Mouse (Mus musculus) intestine, postnatal 0 days (tissue): ENCODE results near the gene Fam162a. TPM values are rescaled to one million over a fixed set of nuclear protein-coding genes. Genes with fewer than 3 reads are reported as not detected.
"Not testable (repeated sequence)": the region's sequence is repeated elsewhere in the genome, so short reads cannot be mapped to it uniquely, and the experiment has no call there.

ENCODE experiments used
- ATAC-seq: fragments of 200-750 bp; cut with Nextera tagmentation; 2 replicates; pipeline ENCODE4 v1.8.0; 2017; ENCODE audit warnings: mild to moderate bottlenecking, moderate TSS enrichment, moderate library complexity
- H3K27ac ChIP-seq: fragments of 300-500 bp; sonication (generic); 2 replicates; pipeline ENCODE4 v1.5.1; 2014; ENCODE audit warnings: mild to moderate bottlenecking, low read depth, low read length, moderate library complexity
- H3K27me3 ChIP-seq: fragments of 300-500 bp; sonication (generic); replicated peaks from 2 replicates; pipeline ENCODE4 v1.6.1; 2014; ENCODE audit warnings: low read length, mixed read lengths; ENCODE audit not compliant: control insufficient read depth, insufficient read depth
- H3K36me3 ChIP-seq: fragments of 300-500 bp; sonication (generic); 2 replicates; pipeline ENCODE4 v1.6.1; 2014; ENCODE audit warnings: mild to moderate bottlenecking, moderate library complexity; ENCODE audit not compliant: control insufficient read depth, insufficient read depth
- H3K4me1 ChIP-seq: fragments of 300-500 bp; sonication (generic); replicated peaks from 2 replicates; pipeline ENCODE4 v1.6.1; 2014; ENCODE audit warnings: antibody characterized with exemption, low read length, mixed read lengths; ENCODE audit not compliant: control insufficient read depth, insufficient read depth
- H3K4me2 ChIP-seq: fragments of 300-500 bp; sonication (generic); replicated peaks from 2 replicates; pipeline ENCODE4 v1.6.1; 2014; ENCODE audit warnings: low read depth, mild to moderate bottlenecking, moderate library complexity
- H3K4me3 ChIP-seq: fragments of 300-500 bp; sonication (generic); 2 replicates; pipeline ENCODE4 v1.5.1; 2014; ENCODE audit warnings: low read depth, low read length
- H3K9ac ChIP-seq: fragments of 300-500 bp; sonication (generic); 2 replicates; pipeline ENCODE4 v1.6.1; 2014; ENCODE audit warnings: mild to moderate bottlenecking, low read depth, low read length
- H3K9me3 ChIP-seq: fragments of 300-500 bp; sonication (generic); 2 replicates; pipeline ENCODE4 v1.6.1; 2016; ENCODE audit warnings: mixed run types; ENCODE audit not compliant: control insufficient read depth
- CTCF ChIP-seq: sonication (generic); IDR thresholded peaks from 2 replicates; pipeline ENCODE4 v1.5.1; 2016; ENCODE audit warnings: low read depth, mild to moderate bottlenecking, control low read depth, antibody characterized with exemption, moderate library complexity
- WGBS: fragments of 180-500 bp; shearing (Covaris S2); extraction: QIAGEN DNeasy Blood & Tissue Kit; methylation state at CpG from one replicate; pipeline ENCODE4 v1.1.7; 2014; 5-methylcytosine and 5-hydroxymethylcytosine counted together
- polyA plus RNA-seq: library from polyadenylated mRNA; unstranded; fragments of >200 nt; fragmentation: Nextera tagmentation; extraction: Ambion mirVana; gene quantifications from 2 replicates; pipeline ENCODE4 v1.2.1, GENCODE M21; 2015

The Fam162a gene
- polyA plus RNA-seq, result 445 and 480 TPM in 2 replicates

DNA sequence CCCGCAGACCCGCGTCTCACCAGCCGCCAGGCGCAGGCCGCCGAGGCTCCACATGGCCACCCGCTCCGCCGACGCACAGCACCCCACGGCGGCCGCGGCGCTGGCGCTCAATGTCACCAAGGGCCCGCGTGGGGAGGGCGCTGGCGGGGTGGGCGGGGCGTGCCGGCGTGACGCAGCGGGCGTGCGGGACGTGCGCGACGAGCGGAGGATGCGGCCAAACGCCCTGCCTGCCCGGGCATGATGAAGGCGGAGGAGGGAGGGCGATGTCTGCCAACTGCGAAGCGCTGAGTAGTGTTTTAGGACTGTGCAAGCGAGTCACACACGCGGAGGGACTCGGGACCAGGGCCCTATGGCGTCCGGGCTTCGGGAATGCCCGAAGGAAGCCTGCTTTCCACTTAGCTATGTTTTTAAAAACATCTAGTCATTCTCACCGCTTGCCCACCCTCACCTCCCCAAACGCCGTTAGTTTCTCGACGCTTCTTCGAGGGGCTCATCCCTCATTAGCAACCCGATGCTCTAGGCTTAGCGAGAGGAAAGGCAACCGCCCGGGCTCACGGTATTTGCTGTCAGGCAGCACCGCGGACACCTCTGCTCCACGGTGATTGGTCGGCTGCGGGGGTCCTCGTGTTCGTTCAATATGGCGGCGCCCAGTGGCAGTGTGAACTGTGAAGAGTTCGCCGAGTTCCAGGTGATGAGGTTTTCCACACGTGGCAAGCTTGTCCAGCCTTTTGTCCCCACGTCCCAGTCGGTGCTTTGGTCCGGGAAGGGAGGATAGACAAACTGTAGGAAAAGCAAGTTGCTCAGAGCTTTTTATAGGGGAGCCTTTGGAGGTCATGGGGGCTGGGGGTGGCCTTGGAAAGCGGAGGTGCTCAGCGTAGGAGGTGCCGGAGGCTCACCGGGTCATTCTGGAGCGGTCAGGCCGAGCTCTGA, at the start of gene Fam162a, which contains the start of gene Ccdc58:
TSS of gene Fam162a (minus strand) at position 145 of the 930 bp plus-strand sequence.
TSS of gene Ccdc58 (plus strand) at position 236 of the 930 bp plus-strand sequence.
- peak within 1 kb of the TSS; percentile 76 for H3K9ac ChIP-seq
- H3K9me3 ChIP-seq, result no peaks in the 10 kb centered on the region
- H3K27ac ChIP-seq, result peak within 1 kb of the TSS; percentile 96
- peak within 1 kb of the TSS; percentile 89 for H3K4me3 ChIP-seq
- 0 out of 2 replicates have a peak, but pooled peaks cover 6% of the 10 kb centered on the region for H3K4me1 ChIP-seq
- peak; percentile 85 for ATAC-seq
- TF ChIP-seq CTCF, result peak; percentile 36
- no peaks in the 10 kb centered on the region for H3K36me3 ChIP-seq
- H3K27me3 ChIP-seq, result no peaks in the 10 kb centered on the region
- H3K4me2 ChIP-seq, result peak within 1 kb of the TSS; percentile 74
- under 1% methylated on average over 69 of the region's 81 CpGs for WGBS

- H3K9me3 ChIP-seq, H3K9ac ChIP-seq, H3K4me2 ChIP-seq, H3K27me3 ChIP-seq, H3K27ac ChIP-seq, H3K4me3 ChIP-seq, H3K36me3 ChIP-seq, H3K4me1 ChIP-seq, ATAC-seq: not testable (repeated sequence)
- WGBS, result 91% methylated on average over 6 of the region's 6 CpGs
Measured at GRCm38 (mm10) chr16:36115751-36116150, 44.4 kb upstream of the Fam162a start.

- H3K36me3 ChIP-seq, ATAC-seq, H3K27ac ChIP-seq, H3K9ac ChIP-seq, H3K4me3 ChIP-seq, H3K27me3 ChIP-seq, H3K4me2 ChIP-seq, H3K9me3 ChIP-seq, H3K4me1 ChIP-seq: not testable (repeated sequence)
Measured at GRCm38 (mm10) chr16:36111486-36111885, 40.1 kb upstream of the Fam162a start.

GRCm38 (mm10) chr16:36102211-36102610, 30.8 kb upstream of the Fam162a start:
- no peak for TF ChIP-seq CTCF
- 0 out of 2 replicates have a peak, but pooled peaks cover 8% of the 10 kb centered on the region for H3K9me3 ChIP-seq
- 82% methylated on average over 1 of the region's 1 CpGs for WGBS

GRCm38 (mm10) chr16:36101526-36101925, 30.1 kb upstream of the Fam162a start:
- no peak for ATAC-seq
- H3K9me3 ChIP-seq, result 0 out of 2 replicates have a peak, but pooled peaks cover 8% of the 10 kb centered on the region
- no peaks in the 10 kb centered on the region for H3K27me3 ChIP-seq
- no peak overlapping the region for H3K27ac ChIP-seq
- 81% methylated on average over 1 of the region's 1 CpGs for WGBS
- no peaks in the 10 kb centered on the region for H3K36me3 ChIP-seq
- no peak overlapping the region for H3K4me2 ChIP-seq
- H3K4me3 ChIP-seq, result no peak overlapping the region
- no peak overlapping the region for H3K9ac ChIP-seq
- TF ChIP-seq CTCF, result no peak
- no peaks in the 10 kb centered on the region for H3K4me1 ChIP-seq

More at GRCm38 (mm10) chr16:36102211-36102610, 30.8 kb upstream of the Fam162a start:
- H3K36me3 ChIP-seq, result no peaks in the 10 kb centered on the region
- H3K9ac ChIP-seq, result no peak overlapping the region
- no peak overlapping the region for H3K4me3 ChIP-seq
- H3K4me1 ChIP-seq, result no peaks in the 10 kb centered on the region
- ATAC-seq, result no peak
- H3K27ac ChIP-seq, result no peak overlapping the region
- no peaks in the 10 kb centered on the region for H3K27me3 ChIP-seq
- no peak overlapping the region for H3K4me2 ChIP-seq

DNA sequence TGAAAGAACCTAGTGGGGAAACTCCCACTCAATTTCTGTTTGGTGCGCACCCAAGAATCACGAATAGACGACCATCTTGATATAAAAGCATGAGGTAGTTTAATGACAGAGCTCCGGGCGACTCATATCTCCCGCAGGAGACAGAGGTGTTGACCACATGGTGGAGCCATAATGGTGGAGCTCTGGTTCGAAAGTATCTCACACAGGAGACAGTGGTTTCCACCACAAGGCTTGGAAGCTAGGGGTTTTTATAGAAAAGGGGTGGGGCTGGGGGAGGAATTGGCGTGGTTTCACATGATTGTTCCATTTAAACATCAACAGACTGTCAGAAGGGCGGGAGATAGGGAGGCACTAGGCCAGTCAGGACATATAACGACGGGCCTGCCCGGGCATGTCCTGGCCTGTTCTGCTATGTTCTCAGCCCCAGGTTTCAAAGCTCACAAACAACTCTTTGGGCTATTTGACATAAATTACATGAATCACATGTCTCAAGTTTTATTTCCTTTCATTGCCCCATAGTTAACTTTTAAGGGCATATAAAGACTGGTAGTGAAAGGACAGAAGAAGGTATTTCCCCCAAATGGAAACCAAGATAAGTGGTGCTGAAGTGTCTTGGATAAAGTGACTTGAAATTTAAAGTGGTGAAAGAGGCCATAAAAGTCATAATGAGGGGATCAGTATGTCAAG, 26.6 kb upstream of the Fam162a start:
- H3K4me1 ChIP-seq, H3K9me3 ChIP-seq, H3K27ac ChIP-seq, H3K4me2 ChIP-seq, H3K4me3 ChIP-seq, ATAC-seq, H3K36me3 ChIP-seq, H3K27me3 ChIP-seq, H3K9ac ChIP-seq: not testable (repeated sequence)
- WGBS, result 88% methylated on average over 12 of the region's 12 CpGs
